Mouse (Mus musculus) lung, postnatal 4 days (tissue): ENCODE measurements around the gene Eif1b.
"Not testable (repeated sequence)": the region's sequence is repeated elsewhere in the genome, so short reads cannot be mapped to it uniquely, and the experiment has no call there.

Source experiments
- DNase-seq, 2 experiments: peaks; one replicate each; pipeline ENCODE4 v3.0.0; 2021

The Eif1b gene

DNA sequence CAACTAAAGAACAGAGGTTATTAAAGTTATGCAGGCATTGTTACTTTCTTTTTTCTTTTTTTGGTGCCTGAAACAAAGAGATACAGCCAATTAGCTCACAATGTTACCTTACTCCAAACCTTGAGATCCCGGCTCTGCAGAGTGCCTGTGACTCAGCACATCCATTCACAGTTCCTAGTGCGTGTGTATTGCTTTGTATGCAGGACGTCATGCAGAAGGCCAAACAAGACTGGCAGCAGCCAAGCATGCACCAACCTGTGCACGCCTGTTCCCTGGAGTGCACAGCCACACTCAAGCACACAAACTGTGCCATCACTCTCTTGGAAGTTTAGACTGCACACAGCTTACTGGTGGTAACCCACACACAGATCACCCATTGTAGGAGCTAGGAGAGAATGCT is 35.2 kb downstream of the Eif1b start:
- no peak for DNase-seq

DNA sequence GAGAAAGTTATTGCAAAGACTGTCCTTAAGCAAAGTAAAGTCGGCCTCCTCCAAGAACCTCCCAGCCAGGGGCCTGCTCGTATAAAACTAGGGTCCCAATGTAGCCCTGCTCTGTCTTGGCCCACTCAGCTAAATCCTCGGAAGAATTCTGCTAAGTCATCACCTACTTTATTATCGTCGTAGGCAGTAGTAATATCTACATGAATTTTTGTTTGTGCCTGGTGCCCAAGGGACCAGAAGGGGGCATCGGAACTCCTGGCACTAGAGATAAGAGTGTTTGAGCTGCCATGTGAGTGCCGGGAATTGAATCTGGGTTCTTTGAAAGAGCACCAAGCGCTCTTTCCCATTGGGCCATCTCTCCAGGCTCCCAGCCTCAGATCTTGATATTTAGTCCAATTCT is 35.9 kb downstream of the Eif1b start:
- DNase-seq: no peak

DNA sequence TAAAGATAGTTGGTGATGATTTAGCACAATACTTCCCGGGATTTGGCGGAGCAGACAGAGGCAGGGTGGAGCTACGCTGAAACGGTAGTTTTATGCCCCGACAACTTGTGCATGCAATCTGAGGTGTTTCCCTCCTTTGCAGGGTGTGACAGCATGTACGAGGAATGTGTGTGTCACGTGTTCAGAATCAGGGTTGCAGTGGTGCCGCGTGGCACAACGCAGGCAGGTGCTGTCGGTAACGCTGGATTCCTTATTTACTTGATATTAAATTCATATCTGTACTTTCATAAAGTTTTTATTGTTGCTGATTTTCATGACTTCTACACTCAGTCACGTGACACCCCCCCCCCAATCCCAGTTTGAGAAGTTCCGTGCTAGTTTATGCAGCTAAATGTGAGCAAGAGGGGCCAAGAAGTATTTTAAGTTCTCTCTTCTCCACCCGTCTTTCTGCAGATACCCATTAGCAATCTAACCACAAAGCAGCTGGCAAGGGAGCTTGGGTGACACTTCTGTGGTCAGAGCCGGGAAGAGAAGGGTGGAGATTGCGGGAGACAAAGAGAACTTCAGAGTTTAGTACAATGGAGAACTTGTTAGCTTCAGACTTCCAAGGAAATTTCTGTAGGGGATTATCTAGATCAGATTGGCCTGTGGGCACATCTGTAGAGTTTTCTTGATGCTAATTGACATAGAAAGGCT is 36.9 kb downstream of the Eif1b start:
- DNase-seq: no peak

DNA sequence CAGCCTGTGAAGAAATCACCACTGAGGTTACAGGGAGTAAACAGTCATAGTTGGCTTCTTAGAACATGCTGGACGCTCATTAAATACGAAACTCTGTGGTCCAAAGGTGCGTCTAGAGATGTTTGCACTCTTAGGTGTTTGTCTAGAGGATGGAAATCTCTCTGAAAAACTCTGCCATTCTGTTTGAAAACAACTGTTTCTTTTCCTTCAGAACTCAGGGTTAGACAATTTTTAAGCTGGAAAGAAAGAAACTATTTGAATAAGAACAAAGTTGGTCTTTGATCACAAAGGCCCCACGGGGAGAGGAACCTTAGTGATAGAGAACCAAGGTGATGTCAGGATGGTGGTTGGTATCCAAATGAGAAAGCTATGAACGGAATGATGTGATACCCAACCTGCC is 38.4 kb downstream of the Eif1b start:
- DNase-seq: no peak

DNA sequence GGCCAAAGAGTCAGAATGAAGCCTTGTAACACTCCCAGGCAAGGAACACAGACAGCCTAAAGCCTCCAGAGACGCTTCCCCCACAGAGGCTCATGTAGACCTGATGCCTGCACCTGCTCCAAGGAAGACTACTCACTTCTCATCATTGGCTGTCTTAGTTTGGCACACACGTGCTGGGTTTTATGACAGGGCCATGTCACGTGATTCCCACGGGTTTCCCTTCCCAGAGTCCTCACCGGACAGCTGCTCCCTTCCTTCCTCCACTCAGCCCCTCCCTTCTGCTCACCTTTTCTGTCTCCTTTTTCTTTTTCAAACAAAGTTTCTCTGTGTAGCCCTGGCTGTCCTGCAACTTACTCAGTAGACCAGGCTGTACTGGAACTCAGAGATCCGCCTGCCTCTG is 40.0 kb downstream of the Eif1b start:
- no peak for DNase-seq

DNA sequence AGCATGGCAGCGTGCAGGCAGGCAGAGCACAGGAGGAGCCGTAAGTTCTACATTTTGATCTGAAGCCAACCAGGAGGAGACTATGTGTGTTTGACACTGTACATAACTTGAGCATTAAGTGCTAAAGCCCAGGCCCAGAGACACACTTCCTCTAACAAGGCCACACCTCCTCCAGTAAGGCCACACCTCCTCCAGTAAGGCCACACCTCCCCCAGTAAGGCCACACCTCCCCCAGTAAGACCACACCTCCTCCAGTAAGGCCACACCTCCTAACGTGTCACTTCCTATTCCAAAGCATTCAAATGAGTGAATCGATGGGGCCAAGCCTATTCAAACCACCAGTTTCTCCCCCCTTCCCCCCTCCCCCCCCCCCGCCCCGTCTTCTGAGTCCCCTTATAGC is 40.7 kb downstream of the Eif1b start:
- no peak for DNase-seq

DNA sequence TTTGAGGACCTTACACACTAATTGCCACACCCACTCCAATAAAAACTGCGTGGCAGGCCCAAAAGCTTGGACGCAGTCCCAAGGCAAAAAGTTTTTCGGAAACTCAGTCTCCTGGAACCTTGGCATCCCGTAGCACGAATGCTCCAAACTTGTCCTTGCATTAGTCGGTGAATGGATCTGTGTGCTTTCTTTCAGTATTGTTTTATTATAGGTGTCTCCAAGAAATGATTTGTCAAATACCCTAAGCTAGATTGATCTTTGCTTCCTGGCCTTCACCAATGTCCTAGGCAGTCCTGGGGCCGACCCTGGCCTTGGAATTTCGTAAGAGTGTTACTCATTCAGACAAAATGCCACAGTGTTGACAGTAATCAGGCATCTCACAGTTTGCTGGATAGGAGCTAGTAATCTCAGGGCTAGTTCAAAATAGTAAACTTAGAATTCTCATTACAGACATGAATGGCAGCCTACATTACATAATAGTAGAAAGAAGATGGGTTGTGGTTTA is 41.5 kb downstream of the Eif1b start:
- DNase-seq: not testable (repeated sequence)

DNA sequence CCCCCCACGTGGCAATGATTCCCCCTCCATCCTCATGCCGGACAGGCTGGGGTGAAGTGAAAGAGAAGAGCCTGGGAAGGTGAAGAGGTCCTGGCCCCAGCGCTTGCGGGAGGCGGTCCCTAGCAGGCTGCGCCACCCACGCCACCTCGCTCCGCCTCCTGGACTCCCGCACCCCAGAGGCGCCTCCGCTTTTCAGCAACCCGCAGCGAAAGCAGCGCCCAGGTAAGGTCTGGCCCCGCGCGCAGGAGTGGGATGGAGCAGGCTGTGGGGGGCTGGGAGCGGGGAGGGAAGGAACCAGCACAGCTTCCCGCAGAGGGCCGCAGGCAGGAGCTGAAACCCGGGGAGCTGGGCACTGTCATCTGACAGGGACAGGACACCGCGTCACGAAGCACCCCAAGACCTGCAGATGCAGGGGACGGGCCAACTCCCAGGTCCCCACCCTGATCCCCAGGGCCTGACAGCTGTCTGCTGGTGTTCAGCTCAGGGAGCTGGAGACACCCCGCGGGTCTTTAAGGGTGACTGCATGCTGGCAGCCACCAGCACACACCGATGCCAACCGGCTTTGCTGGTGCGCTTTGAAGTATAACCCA is 47.7 kb downstream of the Eif1b start, which contains the start of gene Entpd3:
Gene Entpd3, plus strand, starts transcription at position 157 of the 590 bp plus-strand sequence.
- peak in 1 of 2 experiments; percentile 18 for DNase-seq

DNA sequence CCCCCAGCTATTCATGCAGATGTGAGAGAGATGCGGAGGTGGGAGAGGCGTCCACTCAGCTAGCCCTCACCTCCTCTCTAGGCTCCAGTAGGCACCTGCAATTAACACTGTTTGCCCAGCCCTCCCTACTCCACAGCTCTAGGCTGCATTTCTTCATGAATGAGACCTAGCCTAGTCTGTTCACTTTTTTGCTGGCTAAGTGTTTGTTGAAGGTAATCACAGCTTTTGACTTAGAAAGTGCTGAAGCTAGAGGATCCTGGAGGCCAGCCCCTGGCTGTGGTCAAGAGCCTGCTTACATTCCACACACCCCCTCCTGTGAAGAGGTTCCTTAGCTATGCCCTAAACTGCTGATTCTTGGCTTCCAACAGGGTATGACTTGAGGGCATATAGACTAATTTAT is 49.4 kb downstream of the Eif1b start:
- DNase-seq: peak; percentile 24 to 72

DNA sequence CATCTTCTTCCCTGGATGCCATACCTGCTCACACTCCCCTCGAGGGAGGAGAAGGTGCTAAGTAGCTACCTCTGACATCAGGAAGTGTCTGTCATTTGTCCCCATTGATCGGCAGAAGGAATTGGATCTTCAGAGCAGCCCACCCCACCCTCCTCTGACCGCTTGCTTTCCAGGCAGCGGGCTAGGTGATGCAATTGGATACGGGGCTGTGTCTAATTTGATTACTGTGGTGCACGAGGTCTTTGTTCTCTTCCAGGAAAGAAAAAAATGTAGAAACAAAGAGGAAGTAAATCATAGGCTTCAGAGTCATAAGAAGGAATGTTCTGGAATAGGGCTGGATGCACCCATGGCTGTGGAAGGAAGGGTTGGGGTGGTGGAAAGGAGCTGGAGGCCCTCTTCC is 50.2 kb downstream of the Eif1b start:
- no peak for DNase-seq
